Mouse (Mus musculus) CH12.LX (cell line): ENCODE data around the gene Meis2.

Experiments used
- BHLHE40 ChIP-seq: IDR thresholded peaks from 2 replicates; pipeline ENCODE4 v1.6.1; 2011; ENCODE audit warnings: mild to moderate bottlenecking, low read depth, low read length, improper control_type of control experiment
- CHD2 ChIP-seq: IDR thresholded peaks from 2 replicates; pipeline ENCODE4 v1.6.1; 2011; ENCODE audit warnings: low read length, improper control_type of control experiment
- CTCF ChIP-seq, 2 experiments: IDR thresholded peaks in 1 of 2; conservative IDR thresholded peaks in 1 of 2; 2 replicates each; pipeline ENCODE4 v1.5.1; 2011 to 2012; ENCODE audit warnings: low read depth in 2 of 2, low read length in 2 of 2, improper control_type of control experiment in 1 of 2, inconsistent platforms in 1 of 2, mild to moderate bottlenecking in 1 of 2, moderate library complexity in 1 of 2
- E2F4 ChIP-seq: IDR thresholded peaks from 2 replicates; pipeline ENCODE4 v1.6.1; 2011; ENCODE audit warnings: low read depth, low read length, improper control_type of control experiment; ENCODE audit not compliant: insufficient replicate concordance
- ELF1 ChIP-seq: IDR thresholded peaks from 2 replicates; pipeline ENCODE4 v1.6.1; 2014; ENCODE audit warnings: low read depth, mild to moderate bottlenecking, inconsistent platforms, low read length, improper control_type of control experiment
- MEF2A ChIP-seq: IDR thresholded peaks from 2 replicates; pipeline ENCODE4 v1.6.1; 2014; ENCODE audit warnings: low read depth, mild to moderate bottlenecking, inconsistent platforms, low read length, improper control_type of control experiment, borderline replicate concordance
- MYC ChIP-seq: IDR thresholded peaks from 2 replicates; pipeline ENCODE4 v1.6.1; 2011; ENCODE audit warnings: low read depth, mild to moderate bottlenecking, improper control_type of control experiment, low read length
- POLR2A ChIP-seq: IDR thresholded peaks from 2 replicates; pipeline ENCODE4 v1.6.1; 2011; ENCODE audit warnings: low read depth, mild to moderate bottlenecking, improper control_type of control experiment, low read length
- TBP ChIP-seq: conservative IDR thresholded peaks from 2 replicates; pipeline ENCODE4 v1.6.1; 2011; ENCODE audit warnings: low read depth, low read length, improper control_type of control experiment
- USF1 ChIP-seq: IDR thresholded peaks from 2 replicates; pipeline ENCODE4 v1.6.1; 2014; ENCODE audit warnings: low read depth, mild to moderate bottlenecking, inconsistent platforms, low read length, improper control_type of control experiment
- USF2 ChIP-seq: conservative IDR thresholded peaks from 2 replicates; pipeline ENCODE4 v1.6.1; 2011; ENCODE audit warnings: low read depth, low read length, improper control_type of control experiment

DNA sequence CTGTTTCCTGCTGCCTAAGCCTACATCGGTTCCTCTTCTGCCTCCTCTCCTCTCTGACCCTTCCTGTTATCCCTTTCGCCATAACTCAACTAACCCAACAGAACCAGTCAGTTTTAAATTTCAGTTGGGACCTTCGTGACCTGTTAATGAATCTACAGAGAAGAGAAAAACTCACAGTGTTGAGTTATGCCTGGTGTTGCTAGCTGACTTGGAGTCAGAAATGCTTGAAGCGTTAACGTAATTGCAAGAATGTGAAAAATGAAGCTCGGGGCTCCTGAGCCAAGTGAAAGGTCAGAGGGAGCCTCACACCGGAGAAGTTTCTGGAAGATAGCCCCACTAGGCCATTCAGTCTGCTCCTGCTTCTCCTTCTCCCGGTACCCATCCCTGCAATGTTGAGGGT, 18.3 kb downstream of the Meis2 start:
- TF ChIP-seq MEF2A: no peak
- no peak for TF ChIP-seq CTCF (conservative IDR thresholded peaks at IDR 0.05 in 1 of 2, IDR thresholded peaks at IDR 0.05 in 1 of 2; ENCODE audit: low read depth in 2 of 2, low read length in 2 of 2)
- no peak for TF ChIP-seq USF1
- TF ChIP-seq MYC: no peak
- no peak for TF ChIP-seq POLR2A
- TF ChIP-seq BHLHE40: no peak
- TF ChIP-seq ELF1: no peak
- no peak for TF ChIP-seq E2F4
- no peak for TF ChIP-seq TBP
- no peak for TF ChIP-seq USF2
- no peak for TF ChIP-seq CHD2
